Mouse (Mus musculus): ENCODE measurements at regions not wholly inside any gene's neighbourhood (a gene's known extent, or its start where the extent isn't known, plus 50 kb on each side); places are given as distances from the start of the nearest gene placed in this dataset.
A peak's percentile ranks its signal among the peaks of the same experiment; 100 is the strongest.

- ATAC-seq: peak; percentile 43
- Histone ChIP-seq H3K36me3 (ENCODE audit: insufficient read depth, low read length) (no peaks in the 10 kb centered on the region), H3K4me2 (replicated peaks; ENCODE audit: low read depth, low read length) (no peak overlapping the region), H3K27me3 (replicated peaks; ENCODE audit: insufficient read depth, low read length) (no peaks in the 10 kb centered on the region), H3K9ac (replicated peaks; ENCODE audit: low read depth) (no peak overlapping the region), H3K27ac (ENCODE audit: low read length) (no peak overlapping the region), H3K9me3 (ENCODE audit: low read length) (no peaks in the 10 kb centered on the region), H3K4me3 (ENCODE audit: low read depth, low read length) (no peak overlapping the region), H3K4me1 (ENCODE audit: insufficient read depth, low read depth, low read length) (no peaks in the 10 kb centered on the region)
- 34% methylated on average over 6 of the region's 6 CpGs for WGBS
- TF ChIP-seq CTCF (IDR thresholded peaks at IDR 0.05) (no peak), EP300 (IDR thresholded peaks at IDR 0.05) (no peak)
- peak; percentile 54 for DNase-seq (ENCODE audit: low spot score)
These were observed 356.3 kb upstream of the Lmcd1 start for GRCm38 (mm10) chr6:111917248-111917721.

GRCm38 (mm10) chr6:111917868-111918597, 355.5 kb upstream of the Lmcd1 start:
- TF ChIP-seq CTCF (IDR thresholded peaks at IDR 0.05): no peak
- TF ChIP-seq EP300 (IDR thresholded peaks at IDR 0.05): peak; percentile 55; the same call in 1 of the 2 replicates
- Histone ChIP-seq H3K36me3 (ENCODE audit: insufficient read depth, low read length) (no peaks in the 10 kb centered on the region), H3K4me3 (ENCODE audit: low read depth, low read length) (no peak overlapping the region), H3K9me3 (ENCODE audit: low read length) (no peaks in the 10 kb centered on the region), H3K27ac (ENCODE audit: low read length) (no peak overlapping the region), H3K27me3 (replicated peaks; ENCODE audit: insufficient read depth, low read length) (no peaks in the 10 kb centered on the region), H3K4me2 (replicated peaks; ENCODE audit: low read depth, low read length) (no peak overlapping the region), H3K4me1 (ENCODE audit: insufficient read depth, low read depth, low read length) (no peaks in the 10 kb centered on the region), H3K9ac (replicated peaks; ENCODE audit: low read depth) (no peak overlapping the region)
- peak; percentile 44; the same call in 1 of the 2 replicates for ATAC-seq
- peak; percentile 58 for DNase-seq (ENCODE audit: low spot score)
- 52% methylated on average over 3 of the region's 3 CpGs for WGBS

GRCm38 (mm10) chr6:111932596-111932995, 341.0 kb upstream of the Lmcd1 start:
- no peaks in the 10 kb centered on the region for H3K4me1 ChIP-seq (ENCODE audit: insufficient read depth, low read depth, low read length)
- DNase-seq (ENCODE audit: low spot score) (no peak), ATAC-seq (no peak)
- WGBS: 75% methylated on average over 2 of the region's 2 CpGs
- TF ChIP-seq EP300 (IDR thresholded peaks at IDR 0.05) (no peak), CTCF (IDR thresholded peaks at IDR 0.05) (no peak)
- no peak overlapping the region for H3K4me2 ChIP-seq (replicated peaks; ENCODE audit: low read depth, low read length)
- H3K4me3 ChIP-seq (ENCODE audit: low read depth, low read length): no peak overlapping the region
- no peak overlapping the region for H3K27ac ChIP-seq (ENCODE audit: low read length)
- H3K27me3 ChIP-seq (replicated peaks; ENCODE audit: insufficient read depth, low read length): no peaks in the 10 kb centered on the region
- no peak overlapping the region for H3K9ac ChIP-seq (replicated peaks; ENCODE audit: low read depth)
- no peaks in the 10 kb centered on the region for H3K36me3 ChIP-seq (ENCODE audit: insufficient read depth, low read length)
- H3K9me3 ChIP-seq (ENCODE audit: low read length): no peaks in the 10 kb centered on the region

DNA sequence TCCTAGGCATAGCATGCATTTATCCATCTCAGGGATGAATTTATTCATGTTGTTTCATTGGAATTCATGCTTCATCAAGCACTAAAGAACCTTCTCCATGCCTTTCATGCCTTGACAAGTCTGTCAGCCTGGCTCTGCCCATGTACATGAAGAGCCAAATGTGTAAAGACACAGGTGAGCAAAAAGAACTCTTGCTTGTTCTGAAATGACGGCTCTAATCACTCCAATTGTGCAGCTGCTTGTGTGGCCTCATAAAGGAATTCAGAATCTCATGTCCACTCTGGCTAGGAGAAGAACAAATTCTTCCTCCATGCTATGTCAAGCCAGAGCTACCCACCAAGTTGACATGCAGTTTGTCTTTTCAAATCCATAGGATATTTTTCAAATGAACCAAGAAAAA, 319.2 kb upstream of the Lmcd1 start:
- H3K9me3 ChIP-seq (ENCODE audit: low read length): no peaks in the 10 kb centered on the region
- no peak overlapping the region for H3K27ac ChIP-seq (ENCODE audit: low read length)
- DNase-seq (ENCODE audit: low spot score): no peak
- no peaks in the 10 kb centered on the region for H3K4me1 ChIP-seq (ENCODE audit: insufficient read depth, low read depth, low read length)
- H3K4me2 ChIP-seq (replicated peaks; ENCODE audit: low read depth, low read length): no peak overlapping the region
- no peak overlapping the region for H3K9ac ChIP-seq (replicated peaks; ENCODE audit: low read depth)
- WGBS: 62% methylated on average over 1 of the region's 1 CpGs
- no peaks in the 10 kb centered on the region for H3K36me3 ChIP-seq (ENCODE audit: insufficient read depth, low read length)
- H3K4me3 ChIP-seq (ENCODE audit: low read depth, low read length): no peak overlapping the region
- H3K27me3 ChIP-seq (replicated peaks; ENCODE audit: insufficient read depth, low read length): no peaks in the 10 kb centered on the region
- ATAC-seq: no peak
- no peak for TF ChIP-seq CTCF (IDR thresholded peaks at IDR 0.05)
- no peak for TF ChIP-seq EP300 (IDR thresholded peaks at IDR 0.05)

DNA sequence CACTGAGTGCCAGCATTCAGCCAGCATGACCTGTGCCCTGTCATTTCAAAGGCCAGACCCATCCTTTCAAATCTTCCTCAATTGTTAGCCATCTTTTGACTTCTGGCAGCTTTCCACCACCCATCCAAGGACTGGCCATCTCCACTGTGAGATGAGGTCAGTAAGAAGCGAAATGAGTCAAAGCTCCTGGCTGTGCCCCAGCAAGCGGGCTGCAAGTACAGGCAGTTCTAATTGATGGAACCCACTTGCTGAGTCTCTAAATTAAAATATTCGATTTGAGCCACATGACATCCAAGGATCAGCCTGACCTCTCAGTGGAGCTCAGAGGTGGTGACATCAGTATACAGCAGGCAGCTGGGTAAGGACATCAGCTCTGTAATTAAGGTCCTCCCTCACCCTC, 307.8 kb upstream of the Lmcd1 start:
- Histone ChIP-seq H3K9me3 (ENCODE audit: low read length) (no peaks in the 10 kb centered on the region), H3K9ac (replicated peaks; ENCODE audit: low read depth) (no peak overlapping the region), H3K4me1 (ENCODE audit: insufficient read depth, low read depth, low read length) (no peaks in the 10 kb centered on the region), H3K36me3 (ENCODE audit: insufficient read depth, low read length) (no peaks in the 10 kb centered on the region), H3K27ac (ENCODE audit: low read length) (no peak overlapping the region), H3K4me3 (ENCODE audit: low read depth, low read length) (no peak overlapping the region), H3K4me2 (replicated peaks; ENCODE audit: low read depth, low read length) (no peak overlapping the region), H3K27me3 (replicated peaks; ENCODE audit: insufficient read depth, low read length) (no peaks in the 10 kb centered on the region)
- 65% methylated on average over 3 of the region's 3 CpGs for WGBS
- DNase-seq (ENCODE audit: low spot score) (no peak), ATAC-seq (no peak)
- no peak for TF ChIP-seq CTCF (IDR thresholded peaks at IDR 0.05)
- TF ChIP-seq EP300 (IDR thresholded peaks at IDR 0.05): no peak

- Histone ChIP-seq H3K4me1 (ENCODE audit: insufficient read depth, low read depth, low read length) (no peaks in the 10 kb centered on the region), H3K27ac (ENCODE audit: low read length) (no peak overlapping the region), H3K27me3 (replicated peaks; ENCODE audit: insufficient read depth, low read length) (no peaks in the 10 kb centered on the region), H3K4me3 (ENCODE audit: low read depth, low read length) (no peak overlapping the region), H3K4me2 (replicated peaks; ENCODE audit: low read depth, low read length) (no peak overlapping the region), H3K9me3 (ENCODE audit: low read length) (no peaks in the 10 kb centered on the region), H3K36me3 (ENCODE audit: insufficient read depth, low read length) (no peaks in the 10 kb centered on the region), H3K9ac (replicated peaks; ENCODE audit: low read depth) (no peak overlapping the region)
- ATAC-seq (peak; percentile 48; the same call in 1 of the 2 replicates), DNase-seq (ENCODE audit: low spot score) (peak; percentile 42)
- TF ChIP-seq EP300 (IDR thresholded peaks at IDR 0.05) (no peak), CTCF (IDR thresholded peaks at IDR 0.05) (no peak)
- 62% methylated on average over 1 of the region's 1 CpGs for WGBS
These were observed 288.1 kb upstream of the Lmcd1 start for GRCm38 (mm10) chr6:111985452-111985851.
